Mouse (Mus musculus) MN1 (cell line): ENCODE results near the gene Chrnd.

Experiments used
- DNase-seq: peaks from one replicate; pipeline ENCODE4 v3.0.0-alpha.2; 2016; ENCODE audit warnings: low spot score

The Chrnd gene

GRCm38 (mm10) chr1:87190429-87190828 is at the start of gene Chrnd:
TSS of gene Chrnd (plus strand) at chr1:87190607.
- DNase-seq, result no peak

GRCm38 (mm10) chr1:87141550-87141949 is 48.9 kb upstream of the Chrnd start:
- DNase-seq, result no peak

GRCm38 (mm10) chr1:87142456-87142855 is 48.0 kb upstream of the Chrnd start:
- peak; percentile 68 for DNase-seq

GRCm38 (mm10) chr1:87143141-87143540 is 47.3 kb upstream of the Chrnd start:
- no peak for DNase-seq

GRCm38 (mm10) chr1:87149422-87149821 is 41.0 kb upstream of the Chrnd start:
- no peak for DNase-seq

GRCm38 (mm10) chr1:87151286-87151685 is 39.1 kb upstream of the Chrnd start:
- no peak for DNase-seq

- no peak for DNase-seq
Observed at GRCm38 (mm10) chr1:87153776-87154500, 36.5 kb upstream of the Chrnd start.

- no peak for DNase-seq
Observed at GRCm38 (mm10) chr1:87154501-87155120, 35.8 kb upstream of the Chrnd start.

- DNase-seq, result no peak
Observed at GRCm38 (mm10) chr1:87155531-87156198, 34.7 kb upstream of the Chrnd start.

- DNase-seq, result no peak
Observed at GRCm38 (mm10) chr1:87156199-87156587, 34.2 kb upstream of the Chrnd start, which contains the start of gene Ecel1. TSS of gene Ecel1 (minus strand) at chr1:87156521.

GRCm38 (mm10) chr1:87159396-87159795 is 31.0 kb upstream of the Chrnd start:
- no peak for DNase-seq

- no peak for DNase-seq
Observed at GRCm38 (mm10) chr1:87164164-87164795, 26.1 kb upstream of the Chrnd start.

GRCm38 (mm10) chr1:87164796-87165184 is 25.6 kb upstream of the Chrnd start:
- no peak for DNase-seq

- DNase-seq, result peak; percentile 65
Observed at GRCm38 (mm10) chr1:87170458-87170857, 19.9 kb upstream of the Chrnd start.

GRCm38 (mm10) chr1:87171312-87171711 is 19.1 kb upstream of the Chrnd start:
- no peak for DNase-seq

- DNase-seq, result peak; percentile 71
Observed at GRCm38 (mm10) chr1:87172316-87172715, 18.1 kb upstream of the Chrnd start.

- DNase-seq, result peak; percentile 41
Observed at GRCm38 (mm10) chr1:87174006-87174955, 16.1 kb upstream of the Chrnd start.

GRCm38 (mm10) chr1:87175852-87176292 is 14.5 kb upstream of the Chrnd start:
- peak; percentile 91 for DNase-seq

GRCm38 (mm10) chr1:87180896-87181295 is 9.5 kb upstream of the Chrnd start:
- DNase-seq, result peak; percentile 70

- no peak for DNase-seq
Observed at GRCm38 (mm10) chr1:87183013-87183412, 7.4 kb upstream of the Chrnd start, which contains the start of gene Prss56. TSS of gene Prss56 (plus strand) at chr1:87183313.
